Mouse (Mus musculus) layer of hippocampus, adult 9-10 months (tissue): ENCODE results near the gene Pcdh15.

ENCODE experiments used
- DNase-seq: peaks from one replicate; pipeline ENCODE4 v3.0.0; 2022; ENCODE audit warnings: low spot score

Gene Pcdh15

DNA sequence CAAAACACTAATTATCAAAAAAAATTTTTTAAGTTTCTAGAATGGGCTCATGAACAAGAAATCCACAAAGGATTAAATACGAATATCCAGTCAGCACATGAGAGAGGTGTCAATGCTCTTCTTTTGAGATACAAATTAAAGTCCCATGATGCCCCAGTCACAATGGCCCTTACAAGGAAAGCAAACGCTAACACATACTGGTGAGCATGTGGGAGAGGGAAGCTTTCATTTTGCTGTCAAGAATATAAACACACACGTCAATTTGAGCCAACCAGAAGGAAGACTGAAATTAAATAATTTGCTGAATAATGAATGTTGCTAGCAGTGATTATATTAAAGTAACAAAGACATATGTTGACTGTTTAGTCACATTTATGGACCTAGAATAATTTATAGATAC is 1470.5 kb downstream of the Pcdh15 start:
- no peak for DNase-seq

DNA sequence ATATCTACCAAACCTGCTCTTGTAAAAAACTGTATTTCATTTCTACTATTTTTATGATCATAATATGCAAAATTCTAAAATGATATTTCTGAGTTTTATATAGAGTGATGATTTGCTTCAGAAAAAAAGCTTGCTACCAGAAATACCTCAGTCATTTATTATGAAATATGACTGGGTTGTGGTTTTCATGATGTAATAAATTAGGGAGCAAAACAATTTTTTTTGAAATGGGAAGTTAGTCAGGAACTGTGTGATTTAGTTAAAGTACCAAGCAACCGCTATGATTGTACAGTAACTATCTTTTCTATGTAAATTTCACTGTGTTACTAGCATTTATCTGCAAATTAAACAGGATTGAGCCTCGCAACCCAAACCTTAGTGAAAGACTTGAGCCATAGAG is 1480.8 kb downstream of the Pcdh15 start:
- DNase-seq: no peak

DNA sequence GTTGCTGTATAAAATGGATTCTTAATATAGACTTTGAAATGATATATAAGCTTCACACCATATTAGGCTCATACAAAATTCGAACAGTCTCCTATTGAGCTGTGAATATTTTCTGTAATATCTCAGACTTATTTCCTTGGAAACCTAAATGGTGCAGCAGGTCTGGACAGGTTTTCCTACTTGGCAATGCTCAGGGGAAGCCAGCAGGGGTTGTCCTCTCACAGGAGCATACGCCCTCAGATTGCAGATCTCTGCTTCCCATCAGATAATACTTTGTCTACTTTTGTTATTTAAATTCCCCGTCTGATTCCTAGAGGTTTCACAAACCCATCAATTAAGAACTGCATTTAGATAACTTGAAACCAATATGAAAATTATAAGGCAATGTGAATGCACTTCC is 1492.7 kb downstream of the Pcdh15 start:
- DNase-seq: no peak

DNA sequence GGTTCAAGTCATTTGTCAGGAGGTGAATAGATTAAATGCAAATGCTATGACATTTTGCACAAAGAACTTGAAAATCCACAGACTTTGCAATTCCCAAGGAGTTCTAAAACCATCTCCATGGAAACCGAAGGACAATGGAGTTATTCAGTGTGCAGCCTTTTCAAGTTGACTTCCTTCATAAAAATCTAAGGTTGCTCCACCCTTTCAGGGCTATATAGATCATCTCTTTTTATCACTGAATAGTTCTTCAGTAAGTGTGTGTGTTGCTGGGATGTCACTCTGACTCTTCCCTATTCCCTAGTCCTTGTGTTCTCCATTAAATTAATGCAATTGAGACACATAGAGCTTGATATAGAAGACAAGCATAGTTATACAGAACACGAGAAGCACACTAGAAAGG is 1508.5 kb downstream of the Pcdh15 start:
- no peak for DNase-seq

DNA sequence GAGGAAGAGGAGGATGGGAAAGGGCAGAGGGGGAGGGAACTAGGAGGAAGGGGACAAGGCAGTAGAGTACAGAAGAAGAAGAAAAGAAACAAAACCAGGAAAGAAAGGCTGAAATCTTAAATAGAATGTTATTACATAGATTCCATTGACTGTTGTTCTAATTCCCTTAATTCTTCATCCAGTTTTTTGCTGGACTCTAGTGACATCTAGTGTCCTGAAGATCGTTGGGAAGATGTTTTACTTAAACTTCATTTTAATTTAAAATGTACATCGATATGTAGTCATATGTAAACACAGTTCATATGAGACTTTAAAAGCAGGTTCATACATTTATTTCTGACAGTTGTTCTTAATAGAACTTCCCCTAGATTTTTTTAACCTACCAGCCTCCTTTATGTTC is 1522.7 kb downstream of the Pcdh15 start:
- no peak for DNase-seq

DNA sequence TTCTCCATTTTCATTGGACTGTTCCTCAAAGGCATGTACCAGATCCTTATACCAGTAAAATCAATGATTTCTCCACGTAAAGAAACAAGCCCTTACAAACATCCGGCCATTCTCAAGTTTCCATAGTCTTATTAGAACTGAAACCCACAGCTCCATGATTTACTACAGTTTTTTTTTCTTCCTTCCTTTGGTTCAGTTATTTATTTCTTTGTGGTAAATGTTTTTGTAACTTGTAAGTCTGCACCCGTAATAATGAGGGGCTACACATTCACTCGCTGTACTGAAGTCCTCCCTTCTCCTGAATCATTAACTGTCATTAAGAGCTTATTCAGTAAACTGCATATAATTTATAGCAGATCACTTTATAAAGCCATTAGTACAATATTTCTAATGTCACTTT is 1526.6 kb downstream of the Pcdh15 start:
- DNase-seq: no peak

DNA sequence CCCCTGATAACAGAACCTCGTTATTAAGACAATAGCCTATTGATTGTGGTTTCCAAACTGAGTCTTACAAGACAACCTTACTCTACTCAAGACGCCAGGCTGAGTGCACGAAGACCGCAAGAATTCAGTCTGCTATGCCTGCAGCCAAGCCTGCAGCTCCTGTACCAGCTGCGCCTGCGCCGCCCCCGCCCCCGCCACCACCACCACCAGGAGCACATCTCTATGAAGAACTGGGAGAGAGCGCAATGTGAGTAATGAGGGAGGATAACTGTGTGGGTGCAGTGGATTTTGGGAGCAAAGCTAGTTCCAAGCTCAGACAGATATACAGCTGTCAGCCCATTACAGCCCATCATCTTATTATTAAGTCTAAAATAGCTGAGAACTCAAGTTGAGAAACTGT is 1527.5 kb downstream of the Pcdh15 start:
- DNase-seq: no peak

DNA sequence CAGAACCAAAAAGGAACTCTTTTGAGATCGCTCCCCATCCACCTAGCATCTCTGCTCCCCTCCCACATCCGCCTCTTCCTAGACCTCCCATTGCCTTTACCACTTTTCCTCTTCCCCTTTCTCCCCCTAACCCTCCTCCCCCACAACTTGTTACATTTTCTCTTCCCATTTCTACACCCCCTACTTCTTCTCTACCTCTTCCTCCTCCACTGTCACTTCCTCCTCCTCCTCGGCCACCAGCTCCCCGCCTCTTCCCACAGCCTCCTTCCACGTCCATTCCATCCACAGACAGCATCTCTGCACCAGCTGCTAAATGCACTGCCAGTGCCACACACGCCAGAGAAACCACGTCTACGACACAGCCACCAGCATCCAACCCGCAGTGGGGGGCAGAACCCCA is 1532.2 kb downstream of the Pcdh15 start:
- no peak for DNase-seq

DNA sequence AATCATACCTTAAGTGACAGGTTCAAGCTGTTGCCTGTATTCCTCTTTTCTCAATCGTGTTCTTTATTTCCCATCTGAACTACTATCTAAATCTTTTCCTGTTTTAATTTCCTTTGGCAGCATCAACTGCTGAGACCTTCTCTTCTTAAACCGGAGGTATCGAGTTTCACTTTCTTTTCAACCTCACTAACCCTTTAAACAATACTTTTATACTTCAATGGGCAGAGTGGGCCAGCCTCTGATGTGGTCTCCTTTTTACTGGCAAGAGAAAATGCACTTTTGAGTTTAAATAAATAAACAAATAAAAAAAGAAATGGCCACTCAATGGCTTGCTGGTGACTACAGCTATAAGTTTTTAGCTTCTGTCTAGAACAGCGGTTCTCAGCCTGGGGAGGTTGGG is 1537.9 kb downstream of the Pcdh15 start:
- DNase-seq: no peak

DNA sequence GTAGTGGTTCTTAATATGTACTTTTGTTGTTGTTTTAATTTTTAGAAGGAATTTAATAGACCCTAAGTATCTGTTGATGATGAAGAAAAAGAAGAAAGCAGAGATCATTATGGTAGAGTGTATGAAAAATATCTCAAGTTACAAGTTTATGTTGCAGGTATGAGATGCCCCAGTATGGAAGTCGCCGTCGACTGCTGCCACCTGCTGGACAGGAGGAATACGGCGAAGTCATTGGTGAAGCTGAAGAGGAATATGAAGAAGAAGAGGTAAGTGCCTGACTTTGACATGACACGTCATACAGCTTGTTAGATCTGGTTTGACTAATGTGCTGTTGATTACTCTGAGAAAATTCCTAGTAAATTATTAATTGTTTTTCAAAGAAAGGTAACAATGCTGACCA is 1543.0 kb downstream of the Pcdh15 start:
- no peak for DNase-seq

DNA sequence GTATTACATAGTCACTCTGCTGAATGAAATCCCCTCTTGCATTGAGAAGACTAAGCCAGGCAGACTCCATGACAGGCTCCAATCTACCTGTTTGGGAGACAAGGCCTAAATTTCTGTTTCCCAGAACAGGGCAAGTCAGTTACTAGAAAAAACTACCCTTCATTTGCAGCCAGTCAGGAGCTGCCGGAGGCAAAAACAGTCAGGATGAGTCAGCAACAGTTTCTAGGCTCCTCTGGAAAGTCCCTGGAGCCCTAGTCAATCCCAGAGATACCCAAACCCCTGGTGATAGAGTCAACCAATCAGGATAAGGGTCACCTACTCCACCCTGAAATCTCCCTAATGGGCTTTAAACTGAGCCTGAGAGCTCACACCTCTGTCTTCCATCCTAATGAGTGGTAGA is 1564.0 kb downstream of the Pcdh15 start:
- no peak for DNase-seq

DNA sequence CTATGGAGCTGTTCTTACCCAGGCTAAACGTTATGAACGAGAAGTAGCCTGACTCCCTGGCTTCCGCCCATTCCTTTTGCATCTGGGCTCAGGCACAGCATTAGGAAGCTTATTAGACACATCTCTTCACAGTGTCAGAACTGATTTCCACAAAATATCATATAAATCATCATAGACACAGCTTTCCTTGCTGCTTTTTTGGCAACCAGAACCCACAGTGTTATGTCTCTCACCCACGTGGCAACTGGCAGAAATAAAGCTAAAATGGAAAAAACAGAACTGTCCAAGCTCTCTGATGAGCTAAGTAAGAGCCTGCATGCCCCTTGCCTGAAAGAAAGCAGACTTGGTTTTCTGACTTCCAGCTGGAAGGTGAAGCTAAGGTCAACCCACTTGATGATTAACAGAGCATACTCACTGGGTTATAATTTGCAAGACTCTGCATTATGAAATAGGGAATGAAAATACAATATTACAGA is 1580.9 kb downstream of the Pcdh15 start:
- peak; percentile 15 for DNase-seq

DNA sequence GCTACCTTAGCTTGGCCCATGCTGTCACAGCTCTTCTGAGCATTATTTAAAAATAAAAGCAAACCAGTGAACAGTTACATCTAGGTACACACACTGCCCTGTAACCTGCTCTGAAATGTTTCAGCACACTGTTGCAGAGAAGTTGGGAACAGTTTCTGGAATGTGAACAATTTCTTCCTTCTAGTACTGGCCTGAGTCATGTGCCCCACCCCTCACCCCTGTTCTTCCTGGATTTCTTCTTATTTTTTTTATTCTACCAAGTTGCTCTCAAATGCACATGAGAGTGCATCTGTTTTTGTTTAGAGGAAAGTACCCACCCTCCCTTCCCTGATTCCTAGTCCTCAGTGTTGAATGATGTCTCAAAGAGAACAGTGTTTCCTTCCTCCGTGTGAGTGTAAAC is 1581.4 kb downstream of the Pcdh15 start:
- no peak for DNase-seq
